Mouse (Mus musculus): Measurements from ENCODE around the gene Pcolce. TPM values are rescaled to one million over a fixed set of nuclear protein-coding genes. Genes with fewer than 3 reads are reported as not detected.

Pcolce gene
- polyA plus RNA-seq, 1 experiment from 2014 or later: 44.6 TPM

DNA sequence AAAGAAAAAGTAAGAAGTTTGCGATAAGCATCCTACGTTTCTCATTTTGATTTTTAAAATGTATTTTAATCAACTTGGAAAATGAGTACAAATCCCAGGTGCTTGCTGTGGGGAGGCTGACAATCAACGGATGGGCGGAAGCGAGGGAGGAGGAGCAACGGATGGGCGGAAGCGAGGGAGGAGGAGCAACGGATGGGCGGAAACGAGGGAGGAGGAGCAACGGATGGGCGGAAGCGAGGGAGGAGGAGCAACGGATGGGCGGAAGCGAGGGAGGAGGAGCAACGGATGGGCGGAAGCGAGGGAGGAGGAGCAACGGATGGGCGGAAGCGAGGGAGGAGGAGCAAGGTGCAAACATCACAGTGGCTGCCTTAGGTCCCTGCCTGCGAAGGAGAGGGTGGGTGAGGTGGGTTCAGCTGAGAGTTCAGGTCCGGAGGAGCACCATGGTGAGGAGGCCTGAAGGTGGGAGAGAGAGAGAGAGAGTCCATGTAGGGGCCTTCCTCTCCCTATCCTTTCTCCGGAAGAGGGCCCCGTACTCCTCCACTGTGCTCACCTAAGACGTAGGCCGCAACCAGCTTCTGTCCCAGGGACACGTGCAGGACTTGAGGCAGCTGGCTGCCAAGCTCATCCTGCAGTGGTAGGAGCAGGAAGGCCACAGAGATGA lies 16.9 kb downstream of the Pcolce start:
- no peak for TF ChIP-seq CTCF (IDR thresholded peaks at IDR 0.05; ENCODE audit: low read depth)
- Histone ChIP-seq H3K4me3 (ENCODE audit: low read depth, low read length) (no peak overlapping the region), H3K9me3 (ENCODE audit: control insufficient read depth) (no peaks in the 10 kb centered on the region), H3K4me2 (replicated peaks; ENCODE audit: low read depth) (peak overlapping the region; percentile 45), H3K27ac (ENCODE audit: low read depth, low read length) (peak overlapping the region; percentile 41; the same call in 1 of the 2 replicates), H3K27me3 (replicated peaks; ENCODE audit: control insufficient read depth, insufficient read depth, low read length) (no peaks in the 10 kb centered on the region), H3K36me3 (ENCODE audit: control insufficient read depth, insufficient read depth) (peaks cover 2% of the 10 kb centered on the region; the same call in 1 of the 2 replicates), H3K4me1 (replicated peaks; ENCODE audit: control insufficient read depth, insufficient read depth, low read length) (0 out of 2 replicates have a peak, but pooled peaks cover 3% of the 10 kb centered on the region), H3K9ac (ENCODE audit: low read depth, low read length) (no peak overlapping the region)
- 39% methylated on average over 30 of the region's 30 CpGs for WGBS
- ATAC-seq: no peak

- H3K9me3 ChIP-seq (ENCODE audit: control insufficient read depth): no peaks in the 10 kb centered on the region
- H3K27me3 ChIP-seq (replicated peaks; ENCODE audit: control insufficient read depth, insufficient read depth, low read length): no peaks in the 10 kb centered on the region
- H3K4me2 ChIP-seq (replicated peaks; ENCODE audit: low read depth): no peak overlapping the region
- TF ChIP-seq CTCF (IDR thresholded peaks at IDR 0.05; ENCODE audit: low read depth): no peak
- no peak overlapping the region for H3K27ac ChIP-seq (ENCODE audit: low read depth, low read length)
- 80% methylated on average over 7 of the region's 7 CpGs for WGBS
- H3K36me3 ChIP-seq (ENCODE audit: control insufficient read depth, insufficient read depth): peaks cover 2% of the 10 kb centered on the region; the same call in 1 of the 2 replicates
- no peak overlapping the region for H3K9ac ChIP-seq (ENCODE audit: low read depth, low read length)
- ATAC-seq: no peak
- 0 out of 2 replicates have a peak, but pooled peaks cover 3% of the 10 kb centered on the region for H3K4me1 ChIP-seq (replicated peaks; ENCODE audit: control insufficient read depth, insufficient read depth, low read length)
- no peak overlapping the region for H3K4me3 ChIP-seq (ENCODE audit: low read depth, low read length)
These were observed 17.7 kb downstream of the Pcolce start for GRCm38 (mm10) chr5:137595921-137596320.

DNA sequence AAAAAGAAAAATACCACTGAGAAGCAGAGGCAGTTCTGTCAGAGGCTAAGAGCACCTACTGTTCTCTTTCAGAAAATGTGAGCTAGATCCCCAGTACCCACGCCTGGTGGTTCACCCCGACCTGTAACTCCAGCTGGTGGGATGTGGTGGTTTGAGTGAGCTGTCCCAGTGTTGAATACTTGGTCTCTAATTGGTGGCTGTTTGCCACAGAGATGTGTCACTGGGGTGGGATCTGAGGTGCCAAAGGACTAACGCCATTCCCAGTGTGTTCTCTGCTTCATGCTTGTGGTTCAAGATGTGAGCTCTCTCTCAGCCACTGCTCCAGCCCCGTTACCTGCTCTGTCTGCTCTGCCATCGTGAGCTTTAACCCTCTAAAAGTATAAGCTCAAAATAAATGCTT lies 23.1 kb downstream of the Pcolce start:
- Histone ChIP-seq H3K36me3 (ENCODE audit: control insufficient read depth, insufficient read depth) (no peaks in the 10 kb centered on the region), H3K9me3 (ENCODE audit: control insufficient read depth) (no peaks in the 10 kb centered on the region), H3K4me3 (ENCODE audit: low read depth, low read length) (no peak overlapping the region), H3K9ac (ENCODE audit: low read depth, low read length) (no peak overlapping the region), H3K4me1 (replicated peaks; ENCODE audit: control insufficient read depth, insufficient read depth, low read length) (no peaks in the 10 kb centered on the region), H3K4me2 (replicated peaks; ENCODE audit: low read depth) (no peak overlapping the region), H3K27ac (ENCODE audit: low read depth, low read length) (no peak overlapping the region), H3K27me3 (replicated peaks; ENCODE audit: control insufficient read depth, insufficient read depth, low read length) (no peaks in the 10 kb centered on the region)
- no peak for ATAC-seq
- WGBS: 79% methylated on average over 5 of the region's 5 CpGs
- no peak for TF ChIP-seq CTCF (IDR thresholded peaks at IDR 0.05; ENCODE audit: low read depth)

DNA sequence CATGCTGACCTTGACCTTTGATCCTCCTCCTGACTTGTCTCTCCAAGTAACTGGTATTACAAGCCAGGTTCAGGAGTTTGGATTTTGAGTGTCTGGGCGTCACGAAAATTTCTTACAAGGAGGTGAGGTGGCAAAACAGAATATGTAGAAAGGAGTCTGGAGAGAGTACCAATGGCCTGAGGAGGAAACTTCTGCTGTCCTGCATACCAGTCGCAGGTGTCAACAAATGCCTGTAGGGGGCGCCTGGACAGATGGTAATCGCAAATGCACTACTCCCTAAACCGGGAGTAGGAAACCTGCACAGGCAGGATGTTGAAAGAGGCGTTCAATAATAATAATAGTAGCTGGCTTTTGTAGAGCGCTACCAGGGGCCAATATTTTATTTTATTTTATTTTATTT lies 28.6 kb downstream of the Pcolce start:
- Histone ChIP-seq H3K27ac (ENCODE audit: low read depth, low read length) (no peak overlapping the region), H3K36me3 (ENCODE audit: control insufficient read depth, insufficient read depth) (no peaks in the 10 kb centered on the region), H3K9ac (ENCODE audit: low read depth, low read length) (no peak overlapping the region), H3K4me1 (replicated peaks; ENCODE audit: control insufficient read depth, insufficient read depth, low read length) (no peaks in the 10 kb centered on the region), H3K9me3 (ENCODE audit: control insufficient read depth) (no peaks in the 10 kb centered on the region), H3K27me3 (replicated peaks; ENCODE audit: control insufficient read depth, insufficient read depth, low read length) (peaks cover 17% of the 10 kb centered on the region), H3K4me3 (ENCODE audit: low read depth, low read length) (no peak overlapping the region), H3K4me2 (replicated peaks; ENCODE audit: low read depth) (no peak overlapping the region)
- WGBS: 30% methylated on average over 8 of the region's 8 CpGs
- ATAC-seq: no peak
- TF ChIP-seq CTCF (IDR thresholded peaks at IDR 0.05; ENCODE audit: low read depth): peak; percentile 75

DNA sequence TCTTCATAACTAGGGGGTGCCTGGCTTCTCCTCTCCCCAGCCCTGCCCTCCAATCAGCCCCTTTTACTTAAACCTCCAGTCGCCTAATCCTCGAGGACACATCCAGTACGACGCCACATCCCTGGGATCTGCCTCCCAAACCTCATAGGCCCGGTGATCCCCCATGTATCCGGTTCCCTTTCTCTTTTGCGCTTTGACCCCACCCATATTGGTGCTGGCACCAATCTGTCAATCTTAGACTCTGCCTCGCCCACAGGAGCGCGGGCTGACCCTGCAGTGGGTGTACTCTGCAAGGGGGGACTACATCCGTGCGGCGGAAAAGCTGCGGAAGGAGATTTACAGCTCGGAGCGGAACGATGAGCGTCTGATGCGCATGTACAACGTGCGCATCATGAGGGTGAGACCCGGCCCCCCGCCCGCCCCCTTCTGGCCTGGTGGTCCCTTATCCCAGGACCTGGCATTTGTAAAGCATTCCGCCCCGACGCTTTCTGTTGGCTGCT lies 29.9 kb downstream of the Pcolce start:
- Histone ChIP-seq H3K9ac (ENCODE audit: low read depth, low read length) (no peak overlapping the region), H3K9me3 (ENCODE audit: control insufficient read depth) (no peaks in the 10 kb centered on the region), H3K36me3 (ENCODE audit: control insufficient read depth, insufficient read depth) (no peaks in the 10 kb centered on the region), H3K27ac (ENCODE audit: low read depth, low read length) (no peak overlapping the region), H3K27me3 (replicated peaks; ENCODE audit: control insufficient read depth, insufficient read depth, low read length) (peaks cover 17% of the 10 kb centered on the region), H3K4me3 (ENCODE audit: low read depth, low read length) (peak overlapping the region; percentile 34), H3K4me1 (replicated peaks; ENCODE audit: control insufficient read depth, insufficient read depth, low read length) (no peaks in the 10 kb centered on the region), H3K4me2 (replicated peaks; ENCODE audit: low read depth) (peak overlapping the region; percentile 54)
- 0 out of 2 replicates have a peak, but pooled peaks have one; percentile 21 for TF ChIP-seq CTCF (IDR thresholded peaks at IDR 0.05; ENCODE audit: low read depth)
- WGBS: 26% methylated on average over 27 of the region's 27 CpGs
- no peak for ATAC-seq

DNA sequence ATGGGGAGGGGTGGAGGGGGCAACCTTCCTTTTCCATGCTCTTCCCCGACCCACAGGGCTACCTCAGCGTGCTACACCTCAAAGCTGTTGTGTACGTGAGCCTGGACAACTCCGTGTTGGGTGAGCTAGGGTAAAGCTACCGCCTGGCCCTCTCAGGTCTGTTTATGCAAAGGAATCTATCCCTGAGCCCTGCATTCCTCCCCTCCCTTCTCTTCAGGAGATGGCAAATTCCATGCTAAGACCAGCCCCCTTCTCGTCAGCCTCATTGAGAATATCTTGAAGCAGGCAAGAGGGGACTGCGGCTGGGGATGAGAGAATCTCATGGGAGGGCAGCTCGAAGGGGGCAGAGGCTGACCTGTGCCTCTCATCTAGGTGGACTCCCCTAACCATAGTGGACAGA lies 30.9 kb downstream of the Pcolce start:
- Histone ChIP-seq H3K4me1 (replicated peaks; ENCODE audit: control insufficient read depth, insufficient read depth, low read length) (no peaks in the 10 kb centered on the region), H3K4me3 (ENCODE audit: low read depth, low read length) (no peak overlapping the region), H3K4me2 (replicated peaks; ENCODE audit: low read depth) (no peak overlapping the region), H3K9ac (ENCODE audit: low read depth, low read length) (no peak overlapping the region), H3K27ac (ENCODE audit: low read depth, low read length) (no peak overlapping the region), H3K27me3 (replicated peaks; ENCODE audit: control insufficient read depth, insufficient read depth, low read length) (peaks cover 17% of the 10 kb centered on the region), H3K9me3 (ENCODE audit: control insufficient read depth) (no peaks in the 10 kb centered on the region), H3K36me3 (ENCODE audit: control insufficient read depth, insufficient read depth) (no peaks in the 10 kb centered on the region)
- no peak for TF ChIP-seq CTCF (IDR thresholded peaks at IDR 0.05; ENCODE audit: low read depth)
- 26% methylated on average over 8 of the region's 8 CpGs for WGBS
- ATAC-seq: no peak

Data from intestine, postnatal 0 days (tissue).